Mouse (Mus musculus): ENCODE measurements around the gene Cacng1.

- TF ChIP-seq POLR2A (IDR thresholded peaks at IDR 0.05; ENCODE audit: insufficient read depth, low read depth, low read length) (no peak), CTCF (IDR thresholded peaks at IDR 0.05) (no peak)
Measured at GRCm38 (mm10) chr11:107660452-107660851, 55.9 kb downstream of the Cacng1 start.
